Mouse (Mus musculus) heart, embryonic 11.5 days (tissue): ENCODE data around the gene Rapgef4. TPM values are rescaled to one million over a fixed set of nuclear protein-coding genes. Genes with fewer than 3 reads are reported as not detected.
A peak's percentile ranks its signal among the peaks of the same experiment; 100 is the strongest.

Experiments used
- ATAC-seq: fragments of 200-750 bp; cut with Nextera tagmentation; replicated peaks from 2 replicates; pipeline ENCODE4 v1.8.0; 2017; ENCODE audit warnings: moderate library complexity; ENCODE audit not compliant: insufficient number of reproducible peaks, low FRiP score, low TSS enrichment
- H3K27ac ChIP-seq: fragments of 300-500 bp; sonication (generic); 2 replicates; pipeline ENCODE4 v1.5.1; 2014; ENCODE audit warnings: mild to moderate bottlenecking, low read depth, low read length
- H3K27me3 ChIP-seq: fragments of 300-500 bp; sonication (generic); 2 replicates; pipeline ENCODE4 v1.6.1; 2014; ENCODE audit warnings: mild to moderate bottlenecking, low read length, mixed read lengths; ENCODE audit not compliant: control insufficient read depth, insufficient read depth
- H3K36me3 ChIP-seq: fragments of 300-500 bp; sonication (generic); 2 replicates; pipeline ENCODE4 v1.6.1; 2014; ENCODE audit warnings: mild to moderate bottlenecking, low read length, moderate library complexity, mixed read lengths; ENCODE audit not compliant: control insufficient read depth, insufficient read depth
- H3K4me1 ChIP-seq: fragments of 300-500 bp; sonication (generic); 2 replicates; pipeline ENCODE4 v1.6.1; 2014; ENCODE audit warnings: low read length; ENCODE audit not compliant: control insufficient read depth, insufficient read depth
- H3K4me2 ChIP-seq: fragments of 300-500 bp; sonication (generic); 2 replicates; pipeline ENCODE4 v1.6.1; 2014; ENCODE audit warnings: mild to moderate bottlenecking, moderate library complexity
- H3K4me3 ChIP-seq: fragments of 300-500 bp; sonication (generic); 2 replicates; pipeline ENCODE4 v1.5.1; 2014; ENCODE audit warnings: low read depth, low read length
- H3K9ac ChIP-seq: fragments of 300-500 bp; sonication (generic); 2 replicates; pipeline ENCODE4 v1.6.1; 2014; ENCODE audit warnings: mild to moderate bottlenecking, low read depth, low read length, moderate library complexity
- H3K9me3 ChIP-seq: fragments of 300-500 bp; sonication (generic); replicated peaks from 2 replicates; pipeline ENCODE4 v1.6.1; 2016; ENCODE audit warnings: low read length; ENCODE audit not compliant: control insufficient read depth
- WGBS: fragments of 180-500 bp; shearing (Covaris S2); extraction: QIAGEN DNeasy Blood & Tissue Kit; methylation state at CpG from one replicate; pipeline ENCODE4 v1.1.7; 2014; ENCODE audit not compliant: insufficient replicate concordance; 5-methylcytosine and 5-hydroxymethylcytosine counted together
- polyA plus RNA-seq: library from polyadenylated mRNA; unstranded; fragments of >200 nt; fragmentation: Nextera tagmentation; extraction: Ambion mirVana; gene quantifications from 2 replicates; pipeline ENCODE4 v1.2.1, GENCODE M21; 2014

The Rapgef4 gene
- polyA plus RNA-seq, 1 experiment from 2014 or later: 4.0 TPM

DNA sequence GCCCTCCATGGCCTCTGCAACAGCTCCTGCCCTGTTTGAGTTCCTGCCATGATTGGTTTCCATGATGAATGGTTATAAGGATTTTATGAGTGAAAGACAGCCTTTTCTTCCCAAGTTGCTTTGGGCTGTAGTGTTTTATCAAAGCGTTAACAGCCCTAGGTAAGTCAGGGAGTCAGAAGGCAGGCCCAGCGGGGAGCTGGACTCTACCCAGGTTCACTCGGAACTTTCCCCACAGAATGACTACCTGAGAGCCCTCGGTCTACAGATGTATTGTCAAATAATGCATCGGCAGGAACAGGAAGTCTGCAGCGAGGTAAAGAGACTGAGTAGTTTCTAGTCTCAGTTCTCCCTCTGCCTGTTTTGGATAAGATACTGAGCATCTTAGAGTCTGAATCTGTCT is 60.0 kb downstream of the Rapgef4 start:
- no peak for ATAC-seq

DNA sequence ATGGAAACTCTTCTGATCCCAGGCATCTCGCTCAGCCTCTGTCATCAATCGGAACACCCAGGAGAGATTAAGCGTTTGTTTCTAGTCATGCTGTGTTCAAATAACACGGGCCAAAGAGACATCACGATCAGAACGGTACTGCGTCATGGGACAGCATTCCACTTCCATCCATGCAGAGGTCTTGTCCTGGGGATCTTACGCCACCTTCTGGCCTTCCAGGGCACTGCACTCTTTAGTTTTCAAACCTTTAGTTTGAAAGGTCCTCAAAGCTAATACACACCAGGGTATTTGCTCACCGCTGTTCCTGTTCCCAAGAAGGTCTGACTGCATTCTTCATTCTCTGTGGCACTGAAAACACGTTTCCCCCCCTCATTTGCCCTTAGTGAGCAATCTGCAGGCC is 61.1 kb downstream of the Rapgef4 start:
- ATAC-seq: no peak
- WGBS: 91% methylated on average over 10 of the region's 10 CpGs

More for the DNA sequence above, 60.0 kb downstream of the Rapgef4 start:
- Histone ChIP-seq H3K4me3 (no peak overlapping the region), H3K36me3 (no peaks in the 10 kb centered on the region), H3K27ac (no peak overlapping the region), H3K9ac (no peak overlapping the region), H3K27me3 (no peaks in the 10 kb centered on the region), H3K9me3 (no peaks in the 10 kb centered on the region), H3K4me2 (no peak overlapping the region), H3K4me1 (no peaks in the 10 kb centered on the region)
- WGBS: 79% methylated on average over 6 of the region's 6 CpGs

DNA sequence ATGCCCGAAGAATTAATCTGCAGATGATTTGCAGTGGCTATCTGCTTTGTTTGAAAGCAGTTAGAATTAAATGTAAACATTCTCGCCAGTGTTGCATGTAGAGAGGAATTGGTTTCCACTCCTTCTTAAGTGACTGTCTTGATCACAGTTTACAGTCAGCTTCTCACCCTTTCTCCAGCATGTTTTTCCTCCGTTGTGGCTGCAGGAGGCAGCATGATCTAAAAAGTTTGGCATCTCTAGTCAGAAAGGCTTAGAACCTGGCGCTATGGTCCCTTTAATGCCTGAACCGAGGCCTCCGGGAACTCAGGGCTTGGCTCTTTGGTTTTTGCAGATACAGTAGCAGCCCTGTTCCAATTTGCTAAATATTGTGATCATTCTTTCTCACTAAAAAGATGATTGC is 63.2 kb downstream of the Rapgef4 start:
- no peak overlapping the region for H3K9ac ChIP-seq
- no peak overlapping the region for H3K27ac ChIP-seq
- no peak for ATAC-seq
- H3K4me3 ChIP-seq: no peak overlapping the region
- no peak overlapping the region for H3K4me2 ChIP-seq
- 43% methylated on average over 6 of the region's 6 CpGs for WGBS
- H3K27me3 ChIP-seq: no peaks in the 10 kb centered on the region
- no peaks in the 10 kb centered on the region for H3K9me3 ChIP-seq
- H3K4me1 ChIP-seq: 0 out of 2 replicates have a peak, but pooled peaks cover 4% of the 10 kb centered on the region
- H3K36me3 ChIP-seq: no peaks in the 10 kb centered on the region

More for the DNA sequence above, 61.1 kb downstream of the Rapgef4 start:
- Histone ChIP-seq H3K9ac (no peak overlapping the region), H3K27me3 (no peaks in the 10 kb centered on the region), H3K4me3 (no peak overlapping the region), H3K27ac (no peak overlapping the region), H3K36me3 (no peaks in the 10 kb centered on the region), H3K4me1 (0 out of 2 replicates have a peak, but pooled peaks cover 4% of the 10 kb centered on the region), H3K9me3 (no peaks in the 10 kb centered on the region), H3K4me2 (no peak overlapping the region)

DNA sequence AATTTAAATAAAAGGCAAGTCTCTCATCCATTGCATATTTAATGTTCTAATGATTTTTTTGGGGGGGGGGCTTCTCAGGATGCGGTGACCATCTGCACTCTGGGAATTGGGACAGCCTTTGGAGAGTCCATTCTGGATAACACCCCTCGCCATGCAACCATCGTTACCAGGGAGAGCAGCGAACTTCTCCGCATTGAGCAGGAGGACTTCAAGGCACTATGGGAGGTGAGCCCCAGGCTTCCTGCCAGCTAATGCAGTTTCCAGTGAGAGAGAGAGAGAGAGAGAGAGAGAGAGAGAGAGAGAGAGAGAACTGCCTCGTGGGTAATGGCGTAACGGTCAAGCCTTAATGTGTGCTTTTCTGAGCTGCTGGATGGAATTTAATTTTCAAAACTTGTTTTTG is 64.0 kb downstream of the Rapgef4 start:
- no peaks in the 10 kb centered on the region for H3K9me3 ChIP-seq
- H3K4me2 ChIP-seq: no peak overlapping the region
- no peak overlapping the region for H3K27ac ChIP-seq
- no peak overlapping the region for H3K9ac ChIP-seq
- H3K36me3 ChIP-seq: no peaks in the 10 kb centered on the region
- no peak overlapping the region for H3K4me3 ChIP-seq
- WGBS: 88% methylated on average over 8 of the region's 8 CpGs
- no peak for ATAC-seq
- no peaks in the 10 kb centered on the region for H3K27me3 ChIP-seq
- 0 out of 2 replicates have a peak, but pooled peaks cover 4% of the 10 kb centered on the region for H3K4me1 ChIP-seq

DNA sequence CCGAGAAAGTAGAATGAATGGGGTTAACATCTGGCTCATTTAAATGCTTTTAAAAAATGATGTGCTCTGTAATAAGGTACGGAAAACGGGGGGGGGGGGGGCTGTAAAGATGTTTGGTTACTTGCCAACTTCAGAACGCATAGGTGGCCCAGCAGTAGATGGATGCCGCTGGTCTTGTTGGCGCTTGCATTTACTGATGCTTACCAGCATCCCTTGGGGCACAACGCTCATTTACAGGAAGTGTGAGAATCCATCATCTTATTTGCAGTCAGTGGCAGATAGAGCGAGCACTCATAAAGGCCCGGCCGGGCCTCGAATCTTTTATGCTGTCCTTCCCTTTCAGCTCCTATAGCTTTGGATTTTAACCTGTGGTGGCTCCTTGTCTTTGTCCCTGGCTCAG is 64.6 kb downstream of the Rapgef4 start:
- Histone ChIP-seq H3K27ac (no peak overlapping the region), H3K27me3 (no peaks in the 10 kb centered on the region), H3K4me1 (0 out of 2 replicates have a peak, but pooled peaks cover 4% of the 10 kb centered on the region), H3K9me3 (no peaks in the 10 kb centered on the region), H3K4me2 (no peak overlapping the region), H3K9ac (no peak overlapping the region), H3K36me3 (no peaks in the 10 kb centered on the region), H3K4me3 (no peak overlapping the region)
- no peak for ATAC-seq
- WGBS: 83% methylated on average over 11 of the region's 11 CpGs

DNA sequence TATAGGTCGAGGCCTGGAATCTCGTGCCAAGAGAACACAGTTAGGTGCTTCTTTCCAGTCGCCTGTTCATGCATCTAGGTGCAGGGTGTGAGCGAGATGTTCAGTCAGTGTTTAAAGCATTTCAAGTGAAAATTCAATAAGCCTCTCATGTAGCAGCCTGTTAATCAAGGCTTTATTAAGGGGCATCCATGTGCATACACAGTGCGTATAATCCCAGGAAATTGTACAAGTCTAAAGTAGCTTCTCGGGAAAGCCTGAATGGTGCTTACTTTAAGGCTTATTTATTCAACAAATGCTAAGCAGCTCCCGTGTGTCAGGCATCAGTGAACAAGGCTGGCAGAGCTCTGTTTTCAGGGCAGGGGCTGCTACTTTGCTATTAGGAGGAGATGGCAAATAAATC is 69.4 kb downstream of the Rapgef4 start:
- WGBS: 61% methylated on average over 7 of the region's 7 CpGs

DNA sequence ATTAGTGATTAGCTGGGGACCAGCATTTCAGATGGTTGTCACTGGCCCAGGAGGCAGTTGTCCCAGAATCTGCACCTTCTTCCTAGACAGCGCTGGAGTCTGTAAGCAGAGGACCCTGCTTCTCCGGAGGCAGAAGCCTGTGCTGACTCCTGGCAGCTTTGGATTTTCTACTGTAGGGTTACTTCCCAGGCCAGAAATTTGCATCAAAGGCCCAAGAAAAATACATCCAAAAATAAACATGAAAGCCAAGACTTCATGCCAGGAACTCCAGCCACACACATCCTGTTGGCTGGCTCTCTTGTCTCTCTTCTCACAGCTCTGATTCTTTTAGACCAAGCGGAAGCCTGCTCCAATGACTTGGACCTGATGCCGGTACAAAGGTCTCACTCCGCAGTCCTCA is 73.2 kb downstream of the Rapgef4 start:
- no peaks in the 10 kb centered on the region for H3K27me3 ChIP-seq
- peak overlapping the region; percentile 56 for H3K9ac ChIP-seq
- H3K27ac ChIP-seq: peak overlapping the region; percentile 71
- H3K4me1 ChIP-seq: peaks cover 19% of the 10 kb centered on the region; the same call in 1 of the 2 replicates
- no peaks in the 10 kb centered on the region for H3K36me3 ChIP-seq
- H3K4me3 ChIP-seq: peak overlapping the region; percentile 29
- ATAC-seq: no peak
- H3K9me3 ChIP-seq: no peaks in the 10 kb centered on the region
- peak overlapping the region; percentile 59 for H3K4me2 ChIP-seq
- 43% methylated on average over 5 of the region's 5 CpGs for WGBS

More for the DNA sequence above, 69.4 kb downstream of the Rapgef4 start:
- Histone ChIP-seq H3K9me3 (no peaks in the 10 kb centered on the region), H3K27me3 (no peaks in the 10 kb centered on the region), H3K36me3 (no peaks in the 10 kb centered on the region), H3K9ac (no peak overlapping the region), H3K4me3 (no peak overlapping the region), H3K4me1 (peaks cover 11% of the 10 kb centered on the region; the same call in 1 of the 2 replicates), H3K4me2 (no peak overlapping the region), H3K27ac (no peak overlapping the region)
- ATAC-seq: no peak

DNA sequence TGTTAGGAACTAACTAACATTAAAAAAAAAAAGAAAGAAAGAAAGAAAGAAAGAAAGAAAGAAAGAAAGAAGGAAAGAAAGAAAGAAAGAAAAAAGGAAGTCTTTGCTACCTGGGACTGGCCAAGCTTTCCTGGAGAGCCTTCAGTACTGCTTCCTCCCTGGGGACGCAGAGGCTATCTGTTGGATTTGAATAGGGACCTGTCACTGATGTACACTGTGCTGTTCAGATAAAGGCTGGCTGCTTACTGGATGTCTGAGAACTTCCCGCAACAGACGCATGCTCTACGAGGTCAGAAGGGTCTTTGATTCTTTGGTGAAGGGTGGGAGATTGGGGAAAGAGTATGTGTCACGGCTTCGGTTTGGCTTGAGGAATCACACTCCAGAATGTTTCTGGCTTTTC is 73.7 kb downstream of the Rapgef4 start:
- Histone ChIP-seq H3K27me3 (no peaks in the 10 kb centered on the region), H3K27ac (peak overlapping the region; percentile 71; the same call in 1 of the 2 replicates), H3K4me3 (peak overlapping the region; percentile 10; the same call in 1 of the 2 replicates), H3K9ac (no peak overlapping the region; the same call in 1 of the 2 replicates), H3K4me2 (peak overlapping the region; percentile 59), H3K36me3 (no peaks in the 10 kb centered on the region), H3K4me1 (peaks cover 19% of the 10 kb centered on the region; the same call in 1 of the 2 replicates), H3K9me3 (no peaks in the 10 kb centered on the region)
- no peak; the same call in 1 of the 2 replicates for ATAC-seq
- 20% methylated on average over 6 of the region's 6 CpGs for WGBS

DNA sequence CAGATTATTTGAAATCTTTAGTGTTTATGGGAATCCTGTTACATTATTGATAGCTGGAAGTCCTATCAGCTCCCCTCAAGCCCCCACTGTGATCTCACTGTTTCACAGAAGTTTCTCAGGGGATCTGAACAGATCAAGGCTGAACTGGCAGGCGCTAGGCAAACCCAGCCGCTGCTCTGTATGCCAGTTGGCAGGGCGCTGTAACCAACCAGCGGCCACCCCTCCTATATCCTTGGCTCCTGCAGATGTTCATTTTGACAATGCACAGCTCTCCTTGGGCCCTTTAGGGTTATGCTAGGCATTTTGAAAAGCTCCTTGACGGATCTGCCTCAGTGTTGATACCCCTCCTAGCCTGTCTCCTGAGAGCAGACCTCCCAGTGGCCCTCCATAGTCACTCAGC is 74.4 kb downstream of the Rapgef4 start:
- no peak for ATAC-seq
- no peak overlapping the region for H3K27ac ChIP-seq
- H3K9ac ChIP-seq: no peak overlapping the region
- no peak overlapping the region for H3K4me3 ChIP-seq
- 76% methylated on average over 5 of the region's 5 CpGs for WGBS
- H3K36me3 ChIP-seq: no peaks in the 10 kb centered on the region
- H3K9me3 ChIP-seq: no peaks in the 10 kb centered on the region
- no peak overlapping the region for H3K4me2 ChIP-seq
- peaks cover 19% of the 10 kb centered on the region; the same call in 1 of the 2 replicates for H3K4me1 ChIP-seq
- H3K27me3 ChIP-seq: no peaks in the 10 kb centered on the region
